Mouse (Mus musculus) retina, embryonic 14.5 days (tissue): ENCODE data around the gene Dcun1d2.
A peak's percentile ranks its signal among the peaks of the same experiment; 100 is the strongest.

Source experiments
- DNase-seq: peaks from one replicate; pipeline ENCODE4 v3.0.0-alpha.2; 2015; ENCODE audit warnings: low spot score

Dcun1d2 gene

GRCm38 (mm10) chr8:13254019-13254418, 33.9 kb downstream of the Dcun1d2 start, which contains the start of gene Adprhl1:
Gene Adprhl1, minus strand, starts transcription at chr8:13254162.
- peak; percentile 74 for DNase-seq

- no peak for DNase-seq
Measured at GRCm38 (mm10) chr8:13253413-13253812, 34.5 kb downstream of the Dcun1d2 start.

GRCm38 (mm10) chr8:13252837-13253236, 35.1 kb downstream of the Dcun1d2 start:
- no peak for DNase-seq

GRCm38 (mm10) chr8:13244343-13244880, 43.5 kb downstream of the Dcun1d2 start:
- DNase-seq: no peak

GRCm38 (mm10) chr8:13242985-13243870, 44.7 kb downstream of the Dcun1d2 start:
- peak; percentile 21 for DNase-seq

GRCm38 (mm10) chr8:13240691-13241090, 47.2 kb downstream of the Dcun1d2 start:
- no peak for DNase-seq

GRCm38 (mm10) chr8:13240055-13240454, 47.9 kb downstream of the Dcun1d2 start:
- no peak for DNase-seq

GRCm38 (mm10) chr8:13234803-13235202, 53.1 kb downstream of the Dcun1d2 start:
- DNase-seq: no peak

- no peak for DNase-seq
Measured at GRCm38 (mm10) chr8:13230471-13230870, 57.5 kb downstream of the Dcun1d2 start.

GRCm38 (mm10) chr8:13229802-13230201, 58.1 kb downstream of the Dcun1d2 start:
- no peak for DNase-seq

GRCm38 (mm10) chr8:13228923-13229610, 58.9 kb downstream of the Dcun1d2 start:
- no peak for DNase-seq

GRCm38 (mm10) chr8:13227184-13227583, 60.7 kb downstream of the Dcun1d2 start:
- DNase-seq: no peak

- peak; percentile 59 for DNase-seq
Measured at GRCm38 (mm10) chr8:13226288-13226687, 61.6 kb downstream of the Dcun1d2 start.

- no peak for DNase-seq
Measured at GRCm38 (mm10) chr8:13224426-13224825, 63.5 kb downstream of the Dcun1d2 start.

- no peak for DNase-seq
Measured at GRCm38 (mm10) chr8:13218441-13218840, 69.5 kb downstream of the Dcun1d2 start.

GRCm38 (mm10) chr8:13217986-13218385, 69.9 kb downstream of the Dcun1d2 start:
- DNase-seq: no peak

- DNase-seq: no peak
Measured at GRCm38 (mm10) chr8:13217093-13217492, 70.8 kb downstream of the Dcun1d2 start.

- no peak for DNase-seq
Measured at GRCm38 (mm10) chr8:13216386-13216785, 71.5 kb downstream of the Dcun1d2 start.

GRCm38 (mm10) chr8:13213479-13214268, 74.3 kb downstream of the Dcun1d2 start:
- DNase-seq: peak; percentile 90

- no peak for DNase-seq
Measured at GRCm38 (mm10) chr8:13209770-13210169, 78.2 kb downstream of the Dcun1d2 start.

GRCm38 (mm10) chr8:13208627-13209355, 79.1 kb downstream of the Dcun1d2 start:
- DNase-seq: no peak
